In the genomic region with DNA sequence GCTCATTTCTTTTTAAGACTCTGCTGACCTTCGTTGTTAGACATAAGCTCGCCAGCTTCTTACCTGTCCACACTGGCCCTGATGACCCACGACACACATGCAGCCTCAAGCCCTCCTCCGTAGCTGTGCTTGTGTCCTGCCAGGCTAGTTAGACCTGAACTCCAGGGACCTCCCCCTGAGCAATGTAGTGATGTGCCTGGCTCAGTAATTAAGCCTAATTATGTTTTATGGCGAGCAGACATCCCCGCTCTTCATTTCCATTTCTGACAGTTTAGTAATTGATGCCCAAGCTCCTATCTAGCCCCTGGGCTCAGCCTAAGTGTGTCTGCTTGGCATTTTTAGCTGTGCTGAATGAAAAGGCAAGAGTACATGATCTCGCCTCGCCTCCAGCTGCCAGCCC, we compare ENCODE assay signal across 11 mouse cellular contexts. TPM values are rescaled to one million over a fixed set of nuclear protein-coding genes. Genes with fewer than 3 reads are reported as not detected.
A peak's percentile ranks its signal among the peaks of the same experiment; 100 is the strongest.
DNase-seq lines count a peak whose midpoint lies in the region; ATAC-seq lines count a peak whose summit lies in the region.
"Had no signal": no experiment of that assay in that cellular context is flagged by ENCODE, and none has a peak within 500 bp of the region (broad histone marks: within the 10 kb centered on the region; RNA-seq: fewer than 3 reads in every experiment).

No protein-coding gene starts in this region.

- no peak overlapping the region for H3K4me2 ChIP-seq in kidney, embryonic 14.5 days (replicated peaks; ENCODE audit: low read depth, low read length)
- H3K4me2 ChIP-seq in embryonic facial prominence, embryonic 14.5 days (ENCODE audit: low read depth, low read length) = peak overlapping the region; percentile 7; the same call in 1 of the 2 replicates
- no peak overlapping the region for H3K4me2 ChIP-seq in midbrain, embryonic 14.5 days (ENCODE audit: low read length)

- H3K4me3 ChIP-seq in kidney, embryonic 14.5 days (ENCODE audit: low read length) = no peak overlapping the region
- H3K4me3 ChIP-seq in embryonic facial prominence, embryonic 14.5 days (ENCODE audit: low read depth, low read length) = no peak overlapping the region
- no peak overlapping the region for H3K4me3 ChIP-seq in midbrain, embryonic 14.5 days (replicated peaks; ENCODE audit: low read depth, low read length)

- H3K9ac ChIP-seq in kidney, embryonic 14.5 days (ENCODE audit: low read depth, low read length) = no peak overlapping the region
- H3K9ac ChIP-seq in embryonic facial prominence, embryonic 14.5 days (ENCODE audit: low read depth, low read length) = no peak overlapping the region
- H3K9ac ChIP-seq in midbrain, embryonic 14.5 days (replicated peaks; ENCODE audit: low read length) = no peak overlapping the region

- no peak for DNase-seq in kidney, adult 9 months
- peak; percentile 53 for DNase-seq in Muller cell, postnatal 12 days (ENCODE audit: inconsistent ontology term)
- DNase-seq in embryonic facial prominence, embryonic 14.5 days (ENCODE audit: low spot score) = no peak
- DNase-seq in midbrain, embryonic 14.5 days = peak; percentile 50
- no peak for DNase-seq in layer of hippocampus, adult 9-11 months
- no peak for DNase-seq in thymus, postnatal 14 days
- DNase-seq: adrenal gland, adult 8-10 months; cerebellum, adult 11-12 months; spleen, adult 18-20 months had no signal

- peaks cover 32% of the 10 kb centered on the region for H3K36me3 ChIP-seq in kidney, embryonic 14.5 days (ENCODE audit: control insufficient read depth, insufficient read depth, low read length)
- peaks cover 60% of the 10 kb centered on the region for H3K36me3 ChIP-seq in embryonic facial prominence, embryonic 14.5 days (ENCODE audit: control insufficient read depth, insufficient read depth, low read length)
- H3K36me3 ChIP-seq in midbrain, embryonic 14.5 days (ENCODE audit: control insufficient read depth, insufficient read depth, low read length) = peaks cover 30% of the 10 kb centered on the region

- H3K9me3 ChIP-seq in kidney, embryonic 14.5 days (ENCODE audit: control insufficient read depth, low read length) = no peaks in the 10 kb centered on the region; the same call in 1 of the 2 replicates
- H3K9me3 ChIP-seq in embryonic facial prominence, embryonic 14.5 days (ENCODE audit: control insufficient read depth, low read length) = no peaks in the 10 kb centered on the region
- no peaks in the 10 kb centered on the region for H3K9me3 ChIP-seq in midbrain, embryonic 14.5 days (ENCODE audit: control insufficient read depth, low read length)

- WGBS in kidney, embryonic 14.5 days = 65% methylated on average over 8 of the region's 8 CpGs
- WGBS in embryonic facial prominence, embryonic 14.5 days = 63% methylated on average over 8 of the region's 8 CpGs
- WGBS in midbrain, embryonic 14.5 days = 62% methylated on average over 8 of the region's 8 CpGs

- no peaks in the 10 kb centered on the region for H3K27me3 ChIP-seq in kidney, embryonic 14.5 days (ENCODE audit: control insufficient read depth, insufficient read depth, low read length)
- no peaks in the 10 kb centered on the region for H3K27me3 ChIP-seq in embryonic facial prominence, embryonic 14.5 days (replicated peaks; ENCODE audit: control insufficient read depth, insufficient read depth, low read length)
- H3K27me3 ChIP-seq in midbrain, embryonic 14.5 days (ENCODE audit: control insufficient read depth, insufficient read depth, low read length) = no peaks in the 10 kb centered on the region

- peaks cover 30% of the 10 kb centered on the region for H3K4me1 ChIP-seq in kidney, embryonic 14.5 days (ENCODE audit: control insufficient read depth, insufficient read depth, low read length)
- peaks cover 6% of the 10 kb centered on the region; the same call in 1 of the 2 replicates for H3K4me1 ChIP-seq in embryonic facial prominence, embryonic 14.5 days (ENCODE audit: control insufficient read depth, insufficient read depth, low read length)
- peaks cover 13% of the 10 kb centered on the region for H3K4me1 ChIP-seq in midbrain, embryonic 14.5 days (ENCODE audit: control insufficient read depth, insufficient read depth, low read length)

- no peak overlapping the region for H3K27ac ChIP-seq in kidney, embryonic 14.5 days (ENCODE audit: low read depth, low read length)
- peak overlapping the region; percentile 44 for H3K27ac ChIP-seq in embryonic facial prominence, embryonic 14.5 days (replicated peaks; ENCODE audit: low read depth, low read length)
- peak overlapping the region; percentile 6; the same call in 1 of the 2 replicates for H3K27ac ChIP-seq in midbrain, embryonic 14.5 days (replicated peaks; ENCODE audit: low read depth, low read length)

- ATAC-seq in kidney, embryonic 14.5 days (ENCODE audit: low FRiP score, low TSS enrichment) = peak; percentile 36; the same call in 1 of the 2 replicates
- 0 out of 2 replicates have a peak, but pooled peaks have one; percentile 20 for ATAC-seq in embryonic facial prominence, embryonic 14.5 days (ENCODE audit: low read depth)
- ATAC-seq in midbrain, embryonic 14.5 days (ENCODE audit: low FRiP score, low TSS enrichment) = peak; percentile 35; the same call in 1 of the 2 replicates
- ATAC-seq in megakaryocyte, adult 5-6 weeks (ENCODE audit: poor library complexity, severe bottlenecking) = no peak

RNA-seq across cellular contexts. Expression of gene Cnn3, which starts 22.3 kb away (rescaled TPM):
- polyA plus RNA-seq in kidney, embryonic 14.5 days (2014; fragmentation: Nextera tagmentation; extraction: Ambion mirVana) = 570 and 666 TPM in 2 replicates
- 870 and 944 TPM in 2 replicates for polyA plus RNA-seq in embryonic facial prominence, embryonic 14.5 days (2014; fragmentation: Nextera tagmentation; extraction: Ambion mirVana)
- 417 and 560 TPM in 2 replicates for polyA plus RNA-seq in midbrain, embryonic 14.5 days (2014; fragmentation: Nextera tagmentation; extraction: Ambion mirVana)
- total RNA-seq in megakaryocyte, adult 5-6 weeks (2015) = 14.5 and 19.5 TPM in 2 replicates
- 11.3 and 13.3 TPM in 2 replicates for total RNA-seq in megakaryocyte, adult 5-6 weeks (2017)

Comparison
In these comparisons a context has a peak if more than half of its experiments do, and no peak if none do; other contexts are left out.
1. DNase-seq: peak in Muller cell, postnatal 12 days (single experiment) and midbrain, embryonic 14.5 days (single experiment); none in kidney, adult 9 months (single experiment), embryonic facial prominence, embryonic 14.5 days (single experiment), layer of hippocampus, adult 9-11 months (single experiment) and thymus, postnatal 14 days (single experiment).